Mouse (Mus musculus): ENCODE results near the gene Cmtm6. TPM values are rescaled to one million over a fixed set of nuclear protein-coding genes. Genes with fewer than 3 reads are reported as not detected.

Gene Cmtm6
- polyA plus RNA-seq, 1 experiment from 2014 or later, result 45.2 TPM

GRCm38 (mm10) chr9:114788697-114789096 lies 57.8 kb downstream of the Cmtm6 start:
- Histone ChIP-seq H3K4me3 (ENCODE audit: control insufficient read depth in 1 of 2, insufficient read depth in 1 of 2, low read depth in 1 of 2, low read length in 2 of 2) (no peak overlapping the region), H3K4me2 (ENCODE audit: low read length) (no peak overlapping the region), H3K36me3 (ENCODE audit: control insufficient read depth, insufficient read depth, low read length) (no peaks in the 10 kb centered on the region), H3K4me1 (ENCODE audit: control insufficient read depth in 2 of 2, insufficient read depth in 2 of 2, low read length in 2 of 2) (peaks cover 6 to 7% of the 10 kb centered on the region in 2 experiments; a peak in 3 of 4 replicates), H3K27me3 (ENCODE audit: control insufficient read depth, insufficient read depth, low read length) (no peaks in the 10 kb centered on the region), H3K27ac (replicated peaks in 1 of 2; ENCODE audit: control insufficient read depth in 1 of 2, insufficient read depth in 1 of 2, low read depth in 2 of 2, low read length in 2 of 2) (no peak overlapping the region), H3K9me3 (ENCODE audit: control insufficient read depth, low read length) (peaks cover 4% of the 10 kb centered on the region; the same call in 1 of the 2 replicates), H3K9ac (ENCODE audit: low read length) (no peak overlapping the region)
- WGBS, result 75% methylated on average over 8 of the region's 8 CpGs
- ATAC-seq (ENCODE audit: insufficient number of reproducible peaks, insufficient read depth, low FRiP score, low read depth), result no peak

- Histone ChIP-seq H3K4me3 (ENCODE audit: control insufficient read depth in 1 of 2, insufficient read depth in 1 of 2, low read depth in 1 of 2, low read length in 2 of 2) (no peak overlapping the region), H3K9ac (ENCODE audit: low read length) (no peak overlapping the region), H3K9me3 (ENCODE audit: control insufficient read depth, low read length) (peaks cover 4% of the 10 kb centered on the region; the same call in 1 of the 2 replicates), H3K4me2 (ENCODE audit: low read length) (no peak overlapping the region), H3K27me3 (ENCODE audit: control insufficient read depth, insufficient read depth, low read length) (no peaks in the 10 kb centered on the region), H3K4me1 (ENCODE audit: control insufficient read depth in 2 of 2, insufficient read depth in 2 of 2, low read length in 2 of 2) (peaks cover 6 to 7% of the 10 kb centered on the region in 2 experiments; a peak in 3 of 4 replicates), H3K27ac (replicated peaks in 1 of 2; ENCODE audit: control insufficient read depth in 1 of 2, insufficient read depth in 1 of 2, low read depth in 2 of 2, low read length in 2 of 2) (no peak overlapping the region), H3K36me3 (ENCODE audit: control insufficient read depth, insufficient read depth, low read length) (no peaks in the 10 kb centered on the region)
- ATAC-seq (ENCODE audit: insufficient number of reproducible peaks, insufficient read depth, low FRiP score, low read depth), result no peak
- WGBS, result 60% methylated on average over 7 of the region's 7 CpGs
These were observed 58.6 kb downstream of the Cmtm6 start for GRCm38 (mm10) chr9:114789557-114789956.

- H3K27ac ChIP-seq (replicated peaks in 1 of 2; ENCODE audit: control insufficient read depth in 1 of 2, insufficient read depth in 1 of 2, low read depth in 2 of 2, low read length in 2 of 2), result no peak overlapping the region
These were observed 59.1 kb downstream of the Cmtm6 start for GRCm38 (mm10) chr9:114789989-114790388.

GRCm38 (mm10) chr9:114793764-114794295 lies 62.9 kb downstream of the Cmtm6 start:
- Histone ChIP-seq H3K4me3 (ENCODE audit: control insufficient read depth in 1 of 2, insufficient read depth in 1 of 2, low read depth in 1 of 2, low read length in 2 of 2) (no peak overlapping the region), H3K4me1 (ENCODE audit: control insufficient read depth in 2 of 2, insufficient read depth in 2 of 2, low read length in 2 of 2) (peaks cover 0 to 4% of the 10 kb centered on the region in 2 experiments; a peak in 1 of 4 replicates), H3K4me2 (ENCODE audit: low read length) (no peak overlapping the region), H3K36me3 (ENCODE audit: control insufficient read depth, insufficient read depth, low read length) (no peaks in the 10 kb centered on the region), H3K9ac (ENCODE audit: low read length) (no peak overlapping the region), H3K27me3 (ENCODE audit: control insufficient read depth, insufficient read depth, low read length) (no peaks in the 10 kb centered on the region), H3K27ac (replicated peaks in 1 of 2; ENCODE audit: control insufficient read depth in 1 of 2, insufficient read depth in 1 of 2, low read depth in 2 of 2, low read length in 2 of 2) (no peak overlapping the region), H3K9me3 (ENCODE audit: control insufficient read depth, low read length) (no peaks in the 10 kb centered on the region)
- WGBS, result 84% methylated on average over 9 of the region's 9 CpGs
- no peak for ATAC-seq (ENCODE audit: insufficient number of reproducible peaks, insufficient read depth, low FRiP score, low read depth)

More at GRCm38 (mm10) chr9:114789989-114790388, 59.1 kb downstream of the Cmtm6 start:
- Histone ChIP-seq H3K4me1 (ENCODE audit: control insufficient read depth in 2 of 2, insufficient read depth in 2 of 2, low read length in 2 of 2) (peaks cover 6 to 7% of the 10 kb centered on the region in 2 experiments; a peak in 3 of 4 replicates), H3K9me3 (ENCODE audit: control insufficient read depth, low read length) (peaks cover 4% of the 10 kb centered on the region; the same call in 1 of the 2 replicates), H3K4me3 (ENCODE audit: control insufficient read depth in 1 of 2, insufficient read depth in 1 of 2, low read depth in 1 of 2, low read length in 2 of 2) (no peak overlapping the region), H3K36me3 (ENCODE audit: control insufficient read depth, insufficient read depth, low read length) (no peaks in the 10 kb centered on the region), H3K4me2 (ENCODE audit: low read length) (no peak overlapping the region), H3K9ac (ENCODE audit: low read length) (no peak overlapping the region), H3K27me3 (ENCODE audit: control insufficient read depth, insufficient read depth, low read length) (no peaks in the 10 kb centered on the region)
- ATAC-seq (ENCODE audit: insufficient number of reproducible peaks, insufficient read depth, low FRiP score, low read depth), result no peak
- WGBS, result 83% methylated on average over 8 of the region's 8 CpGs

- peaks cover 0 to 4% of the 10 kb centered on the region in 2 experiments; a peak in 1 of 4 replicates for H3K4me1 ChIP-seq (ENCODE audit: control insufficient read depth in 2 of 2, insufficient read depth in 2 of 2, low read length in 2 of 2)
- 81% methylated on average over 4 of the region's 4 CpGs for WGBS
- no peak overlapping the region for H3K4me2 ChIP-seq (ENCODE audit: low read length)
- ATAC-seq (ENCODE audit: insufficient number of reproducible peaks, insufficient read depth, low FRiP score, low read depth), result no peak
- H3K27ac ChIP-seq (replicated peaks in 1 of 2; ENCODE audit: control insufficient read depth in 1 of 2, insufficient read depth in 1 of 2, low read depth in 2 of 2, low read length in 2 of 2), result no peak overlapping the region
- H3K9me3 ChIP-seq (ENCODE audit: control insufficient read depth, low read length), result no peaks in the 10 kb centered on the region
- H3K9ac ChIP-seq (ENCODE audit: low read length), result no peak overlapping the region
- no peaks in the 10 kb centered on the region for H3K36me3 ChIP-seq (ENCODE audit: control insufficient read depth, insufficient read depth, low read length)
- no peaks in the 10 kb centered on the region for H3K27me3 ChIP-seq (ENCODE audit: control insufficient read depth, insufficient read depth, low read length)
- no peak overlapping the region for H3K4me3 ChIP-seq (ENCODE audit: control insufficient read depth in 1 of 2, insufficient read depth in 1 of 2, low read depth in 1 of 2, low read length in 2 of 2)
These were observed 63.6 kb downstream of the Cmtm6 start for GRCm38 (mm10) chr9:114794491-114794890.

- no peak for ATAC-seq (ENCODE audit: insufficient number of reproducible peaks, insufficient read depth, low FRiP score, low read depth)
- 29% methylated on average over 11 of the region's 11 CpGs for WGBS
- Histone ChIP-seq H3K27me3 (ENCODE audit: control insufficient read depth, insufficient read depth, low read length) (no peaks in the 10 kb centered on the region), H3K4me2 (ENCODE audit: low read length) (no peak overlapping the region), H3K9ac (ENCODE audit: low read length) (no peak overlapping the region), H3K4me3 (ENCODE audit: control insufficient read depth in 1 of 2, insufficient read depth in 1 of 2, low read depth in 1 of 2, low read length in 2 of 2) (no peak overlapping the region), H3K9me3 (ENCODE audit: control insufficient read depth, low read length) (no peaks in the 10 kb centered on the region), H3K36me3 (ENCODE audit: control insufficient read depth, insufficient read depth, low read length) (no peaks in the 10 kb centered on the region), H3K27ac (replicated peaks in 1 of 2; ENCODE audit: control insufficient read depth in 1 of 2, insufficient read depth in 1 of 2, low read depth in 2 of 2, low read length in 2 of 2) (no peak overlapping the region), H3K4me1 (ENCODE audit: control insufficient read depth in 2 of 2, insufficient read depth in 2 of 2, low read length in 2 of 2) (peaks cover 2 to 4% of the 10 kb centered on the region in 2 experiments; a peak in 2 of 4 replicates)
These were observed 65.6 kb downstream of the Cmtm6 start for GRCm38 (mm10) chr9:114796473-114797050.

- H3K4me2 ChIP-seq (ENCODE audit: low read length), result no peak overlapping the region
- peak; percentile 67; the same call in 1 of the 2 replicates for ATAC-seq (ENCODE audit: insufficient number of reproducible peaks, insufficient read depth, low FRiP score, low read depth)
- no peak overlapping the region for H3K9ac ChIP-seq (ENCODE audit: low read length)
- H3K36me3 ChIP-seq (ENCODE audit: control insufficient read depth, insufficient read depth, low read length), result no peaks in the 10 kb centered on the region
- peaks cover 2 to 4% of the 10 kb centered on the region in 2 experiments; a peak in 1 of 4 replicates for H3K4me1 ChIP-seq (ENCODE audit: control insufficient read depth in 2 of 2, insufficient read depth in 2 of 2, low read length in 2 of 2)
- H3K9me3 ChIP-seq (ENCODE audit: control insufficient read depth, low read length), result no peaks in the 10 kb centered on the region
- H3K4me3 ChIP-seq (ENCODE audit: control insufficient read depth in 1 of 2, insufficient read depth in 1 of 2, low read depth in 1 of 2, low read length in 2 of 2), result no peak overlapping the region
- H3K27ac ChIP-seq (replicated peaks in 1 of 2; ENCODE audit: control insufficient read depth in 1 of 2, insufficient read depth in 1 of 2, low read depth in 2 of 2, low read length in 2 of 2), result no peak overlapping the region
- WGBS, result 54% methylated on average over 11 of the region's 11 CpGs
- H3K27me3 ChIP-seq (ENCODE audit: control insufficient read depth, insufficient read depth, low read length), result no peaks in the 10 kb centered on the region
These were observed 66.6 kb downstream of the Cmtm6 start for GRCm38 (mm10) chr9:114797329-114798004.
